Mouse (Mus musculus) hindbrain, postnatal 0 days (tissue): ENCODE data around the gene Rnd2. TPM values are rescaled to one million over a fixed set of nuclear protein-coding genes. Genes with fewer than 3 reads are reported as not detected.

Experiments used
- ATAC-seq: fragments of 200-750 bp; cut with Nextera tagmentation; 2 replicates; pipeline ENCODE4 v1.8.0; 2017; ENCODE audit warnings: mild to moderate bottlenecking, moderate TSS enrichment, moderate library complexity
- DNase-seq: peaks from one replicate; pipeline ENCODE4 v3.0.0-alpha.2; 2015; ENCODE audit warnings: low spot score
- H3K27ac ChIP-seq: fragments of 300-500 bp; sonication (generic); 2 replicates; pipeline ENCODE4 v1.5.1; 2014; ENCODE audit warnings: mild to moderate bottlenecking
- H3K27me3 ChIP-seq: fragments of 300-500 bp; sonication (generic); 2 replicates; pipeline ENCODE4 v1.6.1; 2014; ENCODE audit warnings: low read length, mixed read lengths; ENCODE audit not compliant: insufficient read depth
- H3K36me3 ChIP-seq: fragments of 300-500 bp; sonication (generic); 2 replicates; pipeline ENCODE4 v1.6.1; 2014; ENCODE audit warnings: low read length, mixed read lengths; ENCODE audit not compliant: insufficient read depth
- H3K4me1 ChIP-seq: fragments of 300-500 bp; sonication (generic); 2 replicates; pipeline ENCODE4 v1.6.1; 2014; ENCODE audit warnings: antibody characterized with exemption, low read length, mixed read lengths; ENCODE audit not compliant: insufficient read depth
- H3K4me2 ChIP-seq: fragments of 300-500 bp; sonication (generic); 2 replicates; pipeline ENCODE4 v1.6.1; 2014; ENCODE audit warnings: low read depth, mild to moderate bottlenecking, low read length, moderate library complexity, mixed read lengths
- H3K4me3 ChIP-seq: fragments of 300-500 bp; sonication (generic); 2 replicates; pipeline ENCODE4 v1.5.1; 2014; ENCODE audit warnings: low read length
- H3K9ac ChIP-seq: fragments of 300-500 bp; sonication (generic); replicated peaks from 2 replicates; pipeline ENCODE4 v1.6.1; 2014; ENCODE audit warnings: mild to moderate bottlenecking, low read length, moderate library complexity, mixed read lengths
- H3K9me3 ChIP-seq: fragments of 300-500 bp; sonication (generic); 2 replicates; pipeline ENCODE4 v1.6.1; 2016; ENCODE audit warnings: low read length, mixed read lengths
- CTCF ChIP-seq: IDR thresholded peaks from 2 replicates; pipeline ENCODE4 v1.5.1; 2016; ENCODE audit warnings: antibody characterized with exemption, control low read depth, low read depth
- WGBS: fragments of 180-500 bp; shearing (Covaris S2); extraction: QIAGEN DNeasy Blood & Tissue Kit; methylation state at CpG from one replicate; pipeline ENCODE4 v1.1.7; 2014; 5-methylcytosine and 5-hydroxymethylcytosine counted together
- polyA plus RNA-seq: library from polyadenylated mRNA; unstranded; fragments of >200 nt; fragmentation: Nextera tagmentation; extraction: Ambion mirVana; gene quantifications from 2 replicates; pipeline ENCODE4 v1.2.1, GENCODE M21; 2015
- total RNA-seq: library from RNA; depleted of rRNA; stranded (reverse); fragments of >200 nt; gene quantifications from 2 replicates; pipeline ENCODE4 v1.2.3, GENCODE M21; 2014; rRNA removed

The Rnd2 gene
- total RNA-seq (103 and 140 TPM in 2 replicates), polyA plus RNA-seq (143 and 154 TPM in 2 replicates)

DNA sequence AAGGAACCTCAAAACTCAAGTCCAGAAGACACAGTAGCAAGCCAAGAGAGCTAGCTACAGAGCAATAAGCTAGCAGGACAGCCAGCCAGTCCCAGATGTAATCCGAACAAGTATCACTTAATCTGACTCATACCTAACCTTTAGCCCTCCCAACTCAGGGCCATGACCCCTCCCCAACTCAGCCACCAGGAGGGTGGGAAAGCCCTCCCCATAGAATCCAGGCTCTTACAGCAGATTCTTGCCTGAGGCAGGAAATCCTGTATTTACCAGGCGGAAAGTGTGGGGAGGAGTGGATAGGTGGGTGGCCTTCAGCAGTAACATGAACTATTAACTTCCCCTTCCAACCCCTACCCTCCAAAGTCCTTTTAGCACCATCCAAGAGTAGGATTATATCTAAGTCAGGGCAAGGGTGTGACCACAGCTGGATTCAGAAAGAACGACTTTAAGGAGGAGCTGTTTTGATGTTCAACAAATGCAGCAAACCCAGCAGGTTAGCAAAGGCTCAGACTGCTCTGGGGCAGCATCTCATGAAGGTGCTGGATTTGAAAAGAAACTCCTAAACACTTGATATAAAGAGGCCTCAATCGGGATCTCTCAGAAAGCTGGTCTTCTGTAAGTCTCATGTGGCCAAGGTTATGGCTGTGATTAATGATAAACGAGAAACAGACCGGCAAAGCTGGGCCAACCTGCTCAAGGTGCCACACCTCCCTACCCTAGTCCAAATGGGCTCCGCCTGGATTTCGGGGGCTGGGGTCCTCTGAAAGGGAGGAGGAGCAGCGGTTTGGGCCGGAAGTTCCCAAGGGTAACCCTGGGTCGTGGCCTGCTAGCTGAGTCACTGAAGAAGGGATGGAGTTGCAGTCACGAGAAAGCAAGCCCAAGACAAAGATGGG is at the start of gene Rnd2:
Gene Rnd2, plus strand, starts transcription at position 789 of the 890 bp plus-strand sequence.
- Histone ChIP-seq H3K4me3 (peak within 1 kb of the TSS; percentile 77), H3K4me2 (peak within 1 kb of the TSS; percentile 75), H3K27me3 (no peaks in the 10 kb centered on the region), H3K9me3 (no peaks in the 10 kb centered on the region), H3K4me1 (peaks cover 24% of the 10 kb centered on the region), H3K36me3 (peaks cover 22% of the 10 kb centered on the region), H3K27ac (peak within 1 kb of the TSS; percentile 86), H3K9ac (peak within 1 kb of the TSS; percentile 74)
- 10% methylated on average over 12 of the region's 12 CpGs for WGBS
- no peak for TF ChIP-seq CTCF
- DNase-seq: no peak
- no peak; the same call in 1 of the 2 replicates for ATAC-seq

DNA sequence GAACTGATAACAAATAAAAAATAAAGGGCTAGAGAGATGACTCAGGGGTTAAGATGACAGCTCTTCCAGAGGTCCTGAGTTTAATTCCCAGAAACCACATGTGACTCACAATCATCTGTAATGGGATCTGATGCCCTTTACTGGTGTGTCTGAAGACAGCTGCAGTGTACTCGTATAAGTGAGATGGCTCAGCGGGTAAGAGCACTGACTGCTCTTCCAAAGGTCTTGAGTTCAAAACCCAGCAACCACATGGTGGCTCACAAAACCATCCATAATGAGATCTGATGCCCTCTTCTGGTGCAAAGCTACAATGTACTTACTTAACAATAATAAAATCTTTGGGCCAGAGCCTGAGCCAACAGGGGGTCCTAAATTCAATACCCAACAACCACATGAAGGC is 49.5 kb upstream of the Rnd2 start:
- Histone ChIP-seq H3K9me3 (no peaks in the 10 kb centered on the region), H3K27ac (no peak overlapping the region), H3K9ac (no peak overlapping the region), H3K4me1 (no peaks in the 10 kb centered on the region), H3K27me3 (no peaks in the 10 kb centered on the region), H3K36me3 (peaks cover 20% of the 10 kb centered on the region), H3K4me2 (no peak overlapping the region), H3K4me3 (no peak overlapping the region)
- DNase-seq: no peak
- no peak for ATAC-seq
- peak; percentile 35; the same call in 1 of the 2 replicates for TF ChIP-seq CTCF
- 88% methylated on average over 2 of the region's 2 CpGs for WGBS

DNA sequence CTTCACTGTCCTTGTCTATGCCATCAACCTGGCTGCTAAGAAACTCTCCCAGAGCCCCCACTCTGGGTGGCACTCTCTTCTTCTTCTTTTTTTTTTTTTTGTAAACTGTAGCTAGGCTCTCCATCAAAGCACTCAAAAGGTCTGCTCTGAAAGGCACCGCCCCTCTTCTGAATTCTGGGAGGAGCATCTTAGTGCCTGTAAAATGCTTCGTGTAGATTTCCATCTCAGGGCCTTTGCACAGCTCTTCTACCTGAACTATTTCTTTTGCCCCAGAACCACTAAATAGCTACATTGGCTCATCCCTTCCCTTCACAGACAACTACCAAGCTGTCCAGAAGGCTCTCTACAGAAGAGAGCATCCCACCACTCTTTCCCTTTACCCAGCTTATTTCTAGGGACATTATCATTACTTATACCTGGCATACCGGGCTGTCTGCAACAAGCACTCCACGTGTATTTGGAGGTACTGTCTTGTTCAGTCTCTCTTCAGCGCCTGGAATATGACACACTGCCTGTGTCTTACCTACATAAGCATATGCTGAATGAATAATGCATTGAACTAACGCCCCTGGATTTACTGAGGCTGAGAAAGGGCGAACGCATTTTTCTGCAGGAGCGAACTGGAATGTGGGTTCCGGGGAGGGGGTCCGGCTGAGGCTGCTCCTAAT is 48.2 kb upstream of the Rnd2 start:
- TF ChIP-seq CTCF: no peak
- no peak for DNase-seq
- H3K36me3 ChIP-seq: peaks cover 12% of the 10 kb centered on the region
- no peak for ATAC-seq
- WGBS: 2% methylated on average over 11 of the region's 11 CpGs
- peak overlapping the region; percentile 88 for H3K9ac ChIP-seq
- no peaks in the 10 kb centered on the region for H3K27me3 ChIP-seq
- peak overlapping the region; percentile 65 for H3K4me2 ChIP-seq
- no peaks in the 10 kb centered on the region for H3K4me1 ChIP-seq
- H3K4me3 ChIP-seq: peak overlapping the region; percentile 82
- no peaks in the 10 kb centered on the region for H3K9me3 ChIP-seq
- peak overlapping the region; percentile 87 for H3K27ac ChIP-seq

DNA sequence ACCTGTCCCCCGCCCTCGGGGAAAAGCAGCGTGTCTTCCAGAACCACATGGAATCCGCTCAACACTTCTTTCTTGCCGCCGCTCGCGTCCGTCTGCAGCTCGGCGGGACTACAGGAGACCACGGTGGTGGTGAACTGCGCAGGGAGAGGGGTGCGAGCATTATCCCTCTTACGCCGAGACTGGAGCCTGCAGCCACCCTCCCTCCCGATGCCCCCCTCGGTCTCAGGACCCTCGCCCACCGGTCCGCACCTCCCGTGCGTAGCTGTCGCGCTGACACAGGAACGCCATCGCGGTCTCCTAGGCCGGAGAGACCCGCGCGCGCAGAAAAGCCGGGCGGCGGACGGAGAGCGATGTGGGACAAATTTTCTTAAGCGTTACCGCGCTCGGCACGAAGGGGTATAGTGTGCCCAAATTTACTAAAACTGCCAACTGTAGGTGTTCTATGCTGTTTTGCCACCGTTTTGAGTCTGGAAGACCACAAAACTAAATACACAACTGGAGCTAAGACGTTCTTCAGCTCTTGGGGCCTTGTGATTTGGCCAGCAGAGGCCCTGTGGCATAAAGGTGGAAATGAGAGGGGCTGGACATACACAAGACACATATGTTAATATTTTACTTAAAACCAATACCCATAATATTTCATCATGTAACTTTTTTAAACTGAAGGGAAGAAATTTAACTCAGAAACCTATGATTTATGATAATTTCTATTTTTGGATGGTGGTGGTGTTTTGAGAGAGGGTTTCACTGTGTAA is 47.5 kb upstream of the Rnd2 start, which contains the start of gene Aarsd1:
Gene Aarsd1, minus strand, starts transcription at position 515 of the 755 bp plus-strand sequence.
- DNase-seq (peak; percentile 91), ATAC-seq (peak; percentile 81)
- WGBS: under 1% methylated on average over 45 of the region's 45 CpGs
- Histone ChIP-seq H3K9me3 (no peaks in the 10 kb centered on the region), H3K4me1 (no peaks in the 10 kb centered on the region), H3K4me3 (peak within 1 kb of the TSS; percentile 82), H3K4me2 (peak within 1 kb of the TSS; percentile 65), H3K36me3 (peaks cover 5% of the 10 kb centered on the region), H3K27me3 (no peaks in the 10 kb centered on the region), H3K9ac (peak within 1 kb of the TSS; percentile 88), H3K27ac (peak within 1 kb of the TSS; percentile 87)
- TF ChIP-seq CTCF: no peak; the same call in 1 of the 2 replicates

DNA sequence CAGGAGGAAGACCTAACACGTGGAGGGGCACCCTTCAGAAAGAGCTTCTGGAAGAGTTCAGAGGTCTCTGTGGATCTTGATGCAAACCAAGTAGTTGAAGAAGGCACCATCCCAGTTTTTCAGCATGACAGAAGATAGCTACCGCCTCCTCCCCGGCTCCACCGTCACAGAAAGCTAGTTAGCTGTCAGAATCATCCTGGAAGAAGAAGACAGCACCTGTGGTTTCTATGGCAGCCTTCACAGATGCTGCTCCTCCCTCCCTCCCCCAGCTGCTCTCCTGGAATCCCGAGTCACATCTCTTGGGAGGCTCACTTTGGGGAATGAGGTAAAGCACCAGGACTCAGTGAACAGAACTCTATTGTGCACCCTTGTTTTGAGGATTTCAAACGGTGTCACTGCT is 45.8 kb upstream of the Rnd2 start:
- TF ChIP-seq CTCF: no peak
- H3K9me3 ChIP-seq: no peaks in the 10 kb centered on the region
- ATAC-seq (no peak), DNase-seq (no peak)
- peaks cover 4% of the 10 kb centered on the region; the same call in 1 of the 2 replicates for H3K4me1 ChIP-seq
- no peaks in the 10 kb centered on the region for H3K27me3 ChIP-seq
- 56% methylated on average over 6 of the region's 6 CpGs for WGBS
- no peak overlapping the region for H3K9ac ChIP-seq
- H3K36me3 ChIP-seq: no peaks in the 10 kb centered on the region
- H3K27ac ChIP-seq: no peak overlapping the region
- H3K4me2 ChIP-seq: no peak overlapping the region
- H3K4me3 ChIP-seq: no peak overlapping the region

DNA sequence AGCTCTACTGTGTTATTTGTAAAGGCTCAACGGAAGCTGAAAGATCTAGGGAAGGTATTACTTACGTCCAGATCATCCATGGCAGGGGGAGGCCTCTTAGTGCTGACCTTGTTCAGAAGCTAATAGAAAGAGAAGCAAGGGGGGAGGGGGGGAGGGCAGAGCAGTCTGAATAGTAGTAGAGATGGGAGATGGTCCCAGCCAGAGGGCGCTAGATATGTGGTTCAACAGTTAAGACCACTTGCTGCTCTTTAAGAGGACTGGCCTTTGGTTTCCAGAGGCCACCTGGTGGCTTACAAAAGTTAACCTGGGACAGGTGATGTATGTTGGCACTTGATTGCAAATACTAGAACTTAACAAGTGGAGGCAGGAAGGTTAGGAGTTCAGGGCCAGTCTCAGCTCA is 45.2 kb upstream of the Rnd2 start:
- Histone ChIP-seq H3K27me3 (no peaks in the 10 kb centered on the region), H3K27ac (no peak overlapping the region), H3K9me3 (no peaks in the 10 kb centered on the region), H3K4me1 (peaks cover 10% of the 10 kb centered on the region; the same call in 1 of the 2 replicates), H3K4me3 (no peak overlapping the region), H3K9ac (no peak overlapping the region), H3K4me2 (no peak overlapping the region), H3K36me3 (no peaks in the 10 kb centered on the region)
- ATAC-seq (no peak), DNase-seq (peak; percentile 41)
- peak; percentile 47 for TF ChIP-seq CTCF
- 27% methylated on average over 3 of the region's 3 CpGs for WGBS
